Mouse (Mus musculus) forebrain, embryonic 11.5 days (tissue): ENCODE measurements around the gene Rpl29. TPM values are rescaled to one million over a fixed set of nuclear protein-coding genes. Genes with fewer than 3 reads are reported as not detected.

Experiments
- ATAC-seq: fragments of 200-750 bp; cut with Nextera tagmentation; replicated peaks from 2 replicates; pipeline ENCODE4 v1.8.0; 2017; ENCODE audit warnings: moderate TSS enrichment; ENCODE audit not compliant: low FRiP score
- DNase-seq: peaks from one replicate; pipeline ENCODE4 v3.0.0-alpha.2; 2017; ENCODE audit warnings: low spot score
- H3K27ac ChIP-seq: fragments of 300-500 bp; sonication (generic); 2 replicates; pipeline ENCODE4 v1.5.1; 2014; ENCODE audit warnings: low read depth, low read length
- H3K27me3 ChIP-seq: fragments of 300-500 bp; sonication (generic); 2 replicates; pipeline ENCODE4 v1.6.1; 2014; ENCODE audit warnings: mild to moderate bottlenecking, low read length, mixed read lengths; ENCODE audit not compliant: control insufficient read depth, insufficient read depth
- H3K36me3 ChIP-seq: fragments of 300-500 bp; sonication (generic); 2 replicates; pipeline ENCODE4 v1.6.1; 2014; ENCODE audit warnings: mild to moderate bottlenecking, low read length, moderate library complexity, mixed read lengths; ENCODE audit not compliant: control insufficient read depth, insufficient read depth
- H3K4me1 ChIP-seq: fragments of 300-500 bp; sonication (generic); replicated peaks from 2 replicates; pipeline ENCODE4 v1.6.1; 2014; ENCODE audit warnings: low read length, mixed read lengths; ENCODE audit not compliant: control insufficient read depth, insufficient read depth
- H3K4me2 ChIP-seq: fragments of 300-500 bp; sonication (generic); 2 replicates; pipeline ENCODE4 v1.6.1; 2014; ENCODE audit warnings: low read depth, mild to moderate bottlenecking, low read length, moderate library complexity, mixed read lengths; ENCODE audit not compliant: severe bottlenecking
- H3K4me3 ChIP-seq: fragments of 300-500 bp; sonication (generic); 2 replicates; pipeline ENCODE4 v1.5.1; 2014; ENCODE audit warnings: low read depth, low read length
- H3K9ac ChIP-seq: fragments of 300-500 bp; sonication (generic); 2 replicates; pipeline ENCODE4 v1.6.1; 2014; ENCODE audit warnings: low read length
- H3K9me3 ChIP-seq: fragments of 300-500 bp; sonication (generic); 2 replicates; pipeline ENCODE4 v1.6.1; 2016; ENCODE audit warnings: low read length, mixed read lengths; ENCODE audit not compliant: control insufficient read depth
- WGBS: fragments of 180-500 bp; shearing (Covaris S2); extraction: QIAGEN DNeasy Blood & Tissue Kit; methylation state at CpG from one replicate; pipeline ENCODE4 v1.1.7; 2014; 5-methylcytosine and 5-hydroxymethylcytosine counted together
- polyA plus RNA-seq: library from polyadenylated mRNA; unstranded; fragments of >200 nt; fragmentation: Nextera tagmentation; extraction: Ambion mirVana; gene quantifications from 2 replicates; pipeline ENCODE4 v1.2.1, GENCODE M21; 2014

Gene Rpl29
- polyA plus RNA-seq, 1 experiment from 2014 or later, result 879 TPM

DNA sequence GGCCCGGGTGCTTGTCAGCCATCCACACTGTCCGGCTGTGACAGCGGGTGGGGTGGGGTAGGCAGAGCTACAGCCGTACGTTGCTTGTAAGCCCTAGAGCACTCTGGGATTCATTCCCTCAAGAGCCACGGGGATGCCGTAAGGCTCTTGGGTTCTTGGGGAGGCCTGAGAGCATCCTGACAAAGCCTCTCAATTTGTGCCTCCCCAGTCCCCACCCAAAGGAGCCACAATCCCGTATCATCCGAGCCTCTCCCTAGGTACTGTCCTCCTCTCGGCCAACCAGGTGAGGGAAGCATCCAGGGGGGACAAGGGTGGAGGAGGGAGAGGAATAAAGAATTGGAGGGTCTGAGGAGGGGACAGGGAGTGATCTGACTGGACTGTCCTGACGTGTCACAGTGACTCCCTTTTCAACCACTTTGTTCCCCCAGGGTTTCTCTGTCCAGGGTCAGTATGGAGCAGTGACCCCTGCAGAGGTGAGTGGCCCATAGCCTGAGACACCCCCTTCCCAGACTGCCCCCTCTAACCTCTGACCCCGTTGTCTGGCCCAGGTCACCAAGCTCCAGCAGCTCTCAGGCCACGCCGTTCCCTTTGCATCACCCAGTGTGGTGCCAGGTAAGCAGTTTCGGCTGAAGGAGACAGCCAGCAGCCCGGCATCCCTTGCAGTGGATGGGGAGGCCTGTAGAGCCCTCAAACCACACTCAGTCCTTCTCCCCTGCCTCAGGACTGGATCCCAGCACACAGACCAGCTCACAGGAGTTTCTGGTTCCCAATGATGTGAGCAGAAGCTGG, 32.6 kb downstream of the Rpl29 start:
- Histone ChIP-seq H3K9ac (no peak overlapping the region), H3K36me3 (peaks cover 21% of the 10 kb centered on the region), H3K27me3 (peaks cover 5% of the 10 kb centered on the region; the same call in 1 of the 2 replicates), H3K4me3 (no peak overlapping the region), H3K4me2 (no peak overlapping the region), H3K9me3 (no peaks in the 10 kb centered on the region), H3K4me1 (peaks cover 34% of the 10 kb centered on the region), H3K27ac (no peak overlapping the region)
- DNase-seq (no peak), ATAC-seq (no peak)
- 81% methylated on average over 16 of the region's 16 CpGs for WGBS

DNA sequence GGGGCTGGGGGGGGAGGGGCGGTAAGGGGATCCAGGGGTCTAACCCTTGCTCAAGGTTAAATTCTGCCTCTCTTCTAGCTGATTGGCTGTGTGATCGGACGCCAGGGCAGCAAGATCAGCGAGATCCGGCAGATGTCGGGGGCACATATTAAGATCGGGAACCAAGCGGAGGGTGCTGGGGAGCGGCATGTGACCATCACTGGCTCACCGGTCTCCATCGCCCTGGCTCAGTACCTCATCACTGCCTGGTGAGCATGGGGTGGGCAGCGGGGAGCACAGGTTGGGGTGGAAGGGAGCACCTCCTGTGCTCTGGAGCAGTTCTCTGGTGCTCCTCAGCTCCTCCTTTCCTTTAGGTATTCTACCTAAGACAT, 33.2 kb downstream of the Rpl29 start:
- no peak overlapping the region for H3K27ac ChIP-seq
- no peak overlapping the region for H3K4me2 ChIP-seq
- H3K27me3 ChIP-seq, result peaks cover 5% of the 10 kb centered on the region; the same call in 1 of the 2 replicates
- peaks cover 21% of the 10 kb centered on the region for H3K36me3 ChIP-seq
- H3K9me3 ChIP-seq, result no peaks in the 10 kb centered on the region
- no peak overlapping the region for H3K4me3 ChIP-seq
- 92% methylated on average over 12 of the region's 12 CpGs for WGBS
- ATAC-seq (no peak), DNase-seq (no peak)
- peaks cover 29% of the 10 kb centered on the region for H3K4me1 ChIP-seq
- H3K9ac ChIP-seq, result no peak overlapping the region

DNA sequence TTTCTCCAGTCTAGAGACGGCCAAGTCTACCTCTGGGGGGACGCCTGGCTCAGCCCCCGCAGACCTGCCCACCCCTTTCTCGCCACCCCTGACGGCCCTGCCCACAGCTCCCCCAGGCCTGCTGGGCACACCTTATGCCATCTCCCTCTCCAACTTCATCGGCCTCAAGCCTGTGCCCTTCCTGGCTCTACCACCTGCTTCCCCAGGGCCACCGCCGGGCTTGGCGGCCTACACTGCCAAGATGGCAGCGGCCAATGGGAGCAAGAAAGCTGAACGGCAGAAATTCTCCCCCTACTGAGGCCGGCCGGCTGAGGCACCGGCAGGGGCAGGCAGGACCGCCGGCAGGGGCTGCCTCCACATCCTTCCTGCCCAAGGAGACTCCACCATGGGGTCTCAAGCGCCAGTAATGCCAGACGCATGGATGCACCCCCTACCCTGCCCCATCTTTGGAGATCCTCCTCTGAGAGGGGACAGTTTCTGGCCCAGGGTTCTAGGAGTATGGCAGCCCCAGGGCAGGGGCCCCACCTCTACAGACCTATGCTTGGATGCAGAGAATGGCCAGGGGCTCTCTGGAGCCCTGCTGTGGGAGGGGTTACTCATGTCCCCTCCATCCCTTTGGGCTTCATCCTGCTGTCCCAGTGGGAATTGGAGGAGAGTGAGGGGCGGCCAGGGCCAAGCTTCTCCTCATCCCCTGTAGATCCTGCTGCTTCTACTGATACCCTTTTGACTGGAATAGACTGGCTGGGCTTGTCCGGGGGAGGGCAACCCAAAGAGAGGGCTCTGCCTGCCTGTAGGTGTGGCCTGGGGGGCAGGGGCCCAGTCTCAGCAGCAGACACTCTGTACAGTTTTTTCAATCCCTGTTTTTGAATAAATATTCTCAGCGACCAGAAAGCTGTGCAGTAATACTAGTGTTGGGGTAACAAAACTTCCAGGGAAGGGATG, 34.1 kb downstream of the Rpl29 start:
- no peak for DNase-seq
- no peak overlapping the region for H3K27ac ChIP-seq
- H3K9me3 ChIP-seq, result no peaks in the 10 kb centered on the region
- H3K36me3 ChIP-seq, result peaks cover 21% of the 10 kb centered on the region
- no peak overlapping the region for H3K9ac ChIP-seq
- 85% methylated on average over 21 of the region's 21 CpGs for WGBS
- peaks cover 5% of the 10 kb centered on the region; the same call in 1 of the 2 replicates for H3K27me3 ChIP-seq
- H3K4me1 ChIP-seq, result peaks cover 22% of the 10 kb centered on the region
- H3K4me2 ChIP-seq, result no peak overlapping the region
- no peak overlapping the region for H3K4me3 ChIP-seq
- ATAC-seq, result no peak

DNA sequence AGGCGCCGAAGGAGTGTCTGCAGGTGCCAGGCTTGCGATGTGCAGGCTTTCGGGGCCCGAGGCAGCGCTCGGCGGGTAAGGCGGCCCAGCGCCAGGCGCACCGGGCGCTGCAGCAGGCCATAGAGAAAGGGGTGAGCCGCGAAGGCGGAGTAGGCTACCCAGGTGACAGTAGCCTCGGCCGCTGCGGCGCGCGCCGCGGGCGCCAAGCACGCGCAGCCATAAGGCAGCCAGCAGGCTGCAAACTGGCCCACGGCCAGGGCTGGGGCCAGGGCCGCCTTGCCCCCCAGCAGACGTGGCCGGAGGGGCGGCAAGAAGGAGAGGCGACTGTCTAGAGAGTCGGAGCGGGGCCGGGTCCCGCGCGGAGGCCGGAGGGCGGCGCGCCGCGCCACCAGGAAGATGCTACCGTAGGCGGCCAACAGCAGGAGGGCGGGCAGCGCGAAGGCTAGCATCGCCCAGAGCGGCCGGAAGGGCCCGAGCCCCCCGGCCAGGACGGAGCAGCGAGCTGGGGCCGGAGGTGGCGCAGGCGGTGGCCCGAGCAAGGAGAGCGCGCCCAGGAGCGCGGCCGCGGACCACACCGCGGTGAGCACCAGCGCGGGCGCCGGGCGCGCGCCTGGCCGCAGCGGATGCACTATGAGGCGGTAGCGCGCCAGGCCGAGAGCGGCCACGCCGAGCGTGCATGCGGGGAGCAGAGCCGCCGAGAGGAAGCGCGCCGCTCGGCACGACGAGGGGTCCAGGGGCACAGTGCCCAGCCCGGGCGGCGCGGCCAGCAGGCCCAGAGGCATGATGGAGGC, 35.7 kb downstream of the Rpl29 start:
- peak overlapping the region; percentile 92 for H3K4me2 ChIP-seq
- H3K27me3 ChIP-seq, result peaks cover 5% of the 10 kb centered on the region; the same call in 1 of the 2 replicates
- H3K9ac ChIP-seq, result peak overlapping the region; percentile 67
- ATAC-seq, result peak; percentile 77
- peak overlapping the region; percentile 39 for H3K4me3 ChIP-seq
- H3K9me3 ChIP-seq, result no peaks in the 10 kb centered on the region
- H3K27ac ChIP-seq, result peak overlapping the region; percentile 21; the same call in 1 of the 2 replicates
- 1% methylated on average over 99 of the region's 99 CpGs for WGBS
- peaks cover 21% of the 10 kb centered on the region for H3K36me3 ChIP-seq
- peaks cover 16% of the 10 kb centered on the region for H3K4me1 ChIP-seq
- peak; percentile 85 for DNase-seq

DNA sequence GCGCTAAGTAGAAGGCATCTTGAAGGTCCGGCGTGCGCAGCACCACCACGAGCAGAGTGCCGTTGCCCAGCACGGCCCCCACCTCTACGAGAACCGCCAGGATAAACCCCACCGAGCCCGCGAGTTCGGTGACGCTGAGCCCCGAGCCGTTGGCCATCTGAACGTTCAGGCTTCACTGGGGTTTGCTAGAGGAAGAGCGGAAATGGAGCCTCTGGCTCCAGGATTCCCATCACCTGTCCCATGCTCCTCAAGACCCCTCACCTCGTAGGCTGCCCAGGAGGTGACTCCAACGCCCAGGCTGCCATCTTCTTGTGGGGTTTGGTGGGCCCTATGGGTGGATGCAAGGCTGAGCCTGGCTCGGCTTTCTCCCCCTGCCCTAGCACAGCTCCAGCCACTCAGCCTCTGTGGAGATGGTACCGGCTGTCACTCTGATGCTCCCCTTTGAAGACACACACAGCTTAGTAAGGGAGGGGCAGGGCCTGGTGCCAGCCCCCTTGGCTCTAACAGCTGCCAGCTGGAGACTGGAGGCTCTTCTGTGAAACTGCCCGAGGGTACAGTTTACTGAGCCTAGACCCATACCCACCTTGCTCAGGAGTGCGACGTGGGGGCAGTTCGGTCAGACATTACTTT, 36.4 kb downstream of the Rpl29 start, which contains the start of gene Gpr62:
Gene Gpr62 (minus strand): TSS at position 368 of the 630 bp plus-strand sequence.
- Histone ChIP-seq H3K27me3 (peaks cover 5% of the 10 kb centered on the region; the same call in 1 of the 2 replicates), H3K36me3 (peaks cover 16% of the 10 kb centered on the region), H3K9me3 (no peaks in the 10 kb centered on the region), H3K4me3 (peak within 1 kb of the TSS; percentile 39), H3K27ac (peak within 1 kb of the TSS; percentile 21; the same call in 1 of the 2 replicates), H3K4me2 (peak within 1 kb of the TSS; percentile 92), H3K9ac (peak within 1 kb of the TSS; percentile 67), H3K4me1 (peaks cover 16% of the 10 kb centered on the region)
- ATAC-seq (peak; percentile 9; the same call in 1 of the 2 replicates), DNase-seq (no peak)
- WGBS, result 33% methylated on average over 26 of the region's 26 CpGs

DNA sequence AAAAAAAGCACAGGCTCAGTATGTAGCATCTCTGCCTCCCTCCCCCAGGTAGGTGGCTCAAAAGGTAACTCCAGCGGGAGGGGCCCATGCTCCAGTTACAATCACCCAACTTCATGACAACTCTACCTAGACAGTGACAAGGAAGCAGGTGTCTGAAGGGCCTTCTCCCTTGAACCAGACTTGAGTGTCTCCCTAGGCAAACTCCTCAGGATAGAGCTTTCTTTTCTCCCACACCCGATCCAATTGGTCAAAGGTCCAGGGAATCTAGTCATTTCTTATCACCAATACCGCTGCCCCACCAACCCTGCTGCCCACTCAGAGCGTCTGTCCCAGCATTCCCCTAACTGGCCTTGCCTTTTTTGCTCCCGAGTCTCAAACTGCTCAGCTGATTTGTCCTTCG, 37.5 kb downstream of the Rpl29 start:
- Histone ChIP-seq H3K36me3 (peaks cover 12% of the 10 kb centered on the region), H3K9ac (no peak overlapping the region), H3K9me3 (no peaks in the 10 kb centered on the region), H3K27me3 (peaks cover 5% of the 10 kb centered on the region; the same call in 1 of the 2 replicates), H3K4me1 (peaks cover 19% of the 10 kb centered on the region), H3K4me3 (no peak overlapping the region), H3K27ac (no peak overlapping the region), H3K4me2 (no peak overlapping the region)
- DNase-seq, result no peak
- WGBS, result 85% methylated on average over 6 of the region's 6 CpGs
- ATAC-seq, result no peak

DNA sequence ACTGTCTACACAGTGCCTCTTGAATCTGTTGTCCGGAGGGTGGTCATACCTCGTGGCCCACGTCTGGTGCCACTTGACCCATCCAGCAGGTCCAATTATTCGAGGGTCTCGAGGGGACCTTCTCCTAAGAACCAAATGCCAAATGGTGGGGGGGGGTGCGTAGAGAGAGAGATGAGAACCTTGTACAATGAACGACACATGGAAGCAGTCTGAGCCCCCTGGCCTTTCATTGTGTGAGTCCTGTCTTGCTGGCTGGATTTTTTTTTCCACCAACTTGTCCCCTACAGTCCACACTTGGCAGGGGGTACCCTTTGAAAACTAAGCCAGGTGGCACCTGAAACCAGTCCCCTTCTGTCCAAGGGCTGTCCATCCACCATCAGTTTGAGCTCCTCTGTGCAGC, 38.5 kb downstream of the Rpl29 start:
- H3K27me3 ChIP-seq, result peaks cover 5% of the 10 kb centered on the region; the same call in 1 of the 2 replicates
- no peaks in the 10 kb centered on the region for H3K9me3 ChIP-seq
- WGBS, result 92% methylated on average over 7 of the region's 7 CpGs
- DNase-seq (no peak), ATAC-seq (no peak)
- H3K9ac ChIP-seq, result no peak overlapping the region
- H3K4me1 ChIP-seq, result peaks cover 21% of the 10 kb centered on the region
- no peak overlapping the region for H3K4me2 ChIP-seq
- H3K27ac ChIP-seq, result no peak overlapping the region
- peaks cover 9% of the 10 kb centered on the region for H3K36me3 ChIP-seq
- H3K4me3 ChIP-seq, result no peak overlapping the region
